Mouse (Mus musculus): Measurements from ENCODE around the gene Uba2.
"Not testable (repeated sequence)": the region's sequence is repeated elsewhere in the genome, so short reads cannot be mapped to it uniquely, and the experiment has no call there.

Gene Uba2

GRCm38 (mm10) chr7:34166850-34167249, 2.5 kb downstream of the Uba2 start:
- DNase-seq (ENCODE audit: low spot score in 2 of 2): peak in 1 of 2 experiments; percentile 70

GRCm38 (mm10) chr7:34165999-34166398, 3.4 kb downstream of the Uba2 start:
- DNase-seq (ENCODE audit: low spot score in 2 of 2): no peak

GRCm38 (mm10) chr7:34164671-34165070, 4.7 kb downstream of the Uba2 start:
- DNase-seq (ENCODE audit: low spot score in 2 of 2): no peak

GRCm38 (mm10) chr7:34159167-34159566, 10.2 kb downstream of the Uba2 start:
- no peak for DNase-seq (ENCODE audit: low spot score in 2 of 2)

- no peak for DNase-seq (ENCODE audit: low spot score in 2 of 2)
These were observed 11.4 kb downstream of the Uba2 start for GRCm38 (mm10) chr7:34157994-34158393.

- no peak for DNase-seq (ENCODE audit: low spot score in 2 of 2)
These were observed 22.2 kb downstream of the Uba2 start for GRCm38 (mm10) chr7:34147193-34147592.

- no peak for DNase-seq (ENCODE audit: low spot score in 2 of 2)
These were observed 28.3 kb downstream of the Uba2 start for GRCm38 (mm10) chr7:34141123-34141522.

- no peak for DNase-seq (ENCODE audit: low spot score in 2 of 2)
These were observed 29.9 kb downstream of the Uba2 start for GRCm38 (mm10) chr7:34139493-34139892.

GRCm38 (mm10) chr7:34134336-34134735, 35.1 kb downstream of the Uba2 start:
- no peak for DNase-seq (ENCODE audit: low spot score in 2 of 2)

- peak in 1 of 2 experiments; percentile 44 for DNase-seq (ENCODE audit: low spot score in 2 of 2)
These were observed 36.2 kb downstream of the Uba2 start, which contains the start of gene Wtip for GRCm38 (mm10) chr7:34133117-34133762. Wtip (minus strand) TSS chr7:34133268.

GRCm38 (mm10) chr7:34132355-34133079, 36.9 kb downstream of the Uba2 start:
- no peak for DNase-seq (ENCODE audit: low spot score in 2 of 2)

- no peak for DNase-seq (ENCODE audit: low spot score in 2 of 2)
These were observed 37.4 kb downstream of the Uba2 start for GRCm38 (mm10) chr7:34131959-34132354.

GRCm38 (mm10) chr7:34131118-34131517, 38.3 kb downstream of the Uba2 start:
- no peak for DNase-seq (ENCODE audit: low spot score in 2 of 2)

GRCm38 (mm10) chr7:34126291-34126690, 43.1 kb downstream of the Uba2 start:
- DNase-seq (ENCODE audit: low spot score in 2 of 2): no peak

- DNase-seq (ENCODE audit: low spot score in 2 of 2): no peak
These were observed 44.1 kb downstream of the Uba2 start for GRCm38 (mm10) chr7:34125346-34125745.

GRCm38 (mm10) chr7:34122987-34123720, 46.2 kb downstream of the Uba2 start:
- DNase-seq (ENCODE audit: low spot score in 2 of 2): no peak

- not testable (repeated sequence) for DNase-seq (ENCODE audit: low spot score in 2 of 2)
These were observed 48.8 kb downstream of the Uba2 start for GRCm38 (mm10) chr7:34120636-34121035.

GRCm38 (mm10) chr7:34116601-34117000, 52.8 kb downstream of the Uba2 start:
- DNase-seq (ENCODE audit: low spot score in 2 of 2): no peak

GRCm38 (mm10) chr7:34109190-34109589, 60.2 kb downstream of the Uba2 start:
- DNase-seq (ENCODE audit: low spot score in 2 of 2): no peak

- DNase-seq (ENCODE audit: low spot score in 2 of 2): no peak
These were observed 68.1 kb downstream of the Uba2 start for GRCm38 (mm10) chr7:34101276-34101675.

GRCm38 (mm10) chr7:34100002-34100401, 69.4 kb downstream of the Uba2 start:
- DNase-seq (ENCODE audit: low spot score in 2 of 2): no peak

- DNase-seq (ENCODE audit: low spot score in 2 of 2): no peak
These were observed 74.4 kb downstream of the Uba2 start, which contains the start of gene Scgb1b30 for GRCm38 (mm10) chr7:34094911-34095481. Scgb1b30 (plus strand) TSS chr7:34095431.
